Mouse (Mus musculus): ENCODE results near the gene Gm11127.
"Not testable (repeated sequence)": the region's sequence is repeated elsewhere in the genome, so short reads cannot be mapped to it uniquely, and the experiment has no call there.

Gm11127 gene

GRCm38 (mm10) chr17:36031583-36032331 is 26.4 kb downstream of the Gm11127 start:
- peak; percentile 47 to 80 for DNase-seq (ENCODE audit: low spot score in 2 of 2)

GRCm38 (mm10) chr17:36030703-36031582 is 27.2 kb downstream of the Gm11127 start:
- DNase-seq (ENCODE audit: low spot score in 2 of 2), result not testable (repeated sequence)

- DNase-seq (ENCODE audit: low spot score in 2 of 2), result not testable (repeated sequence)
These were observed 28.0 kb downstream of the Gm11127 start for GRCm38 (mm10) chr17:36030046-36030702.

- DNase-seq (ENCODE audit: low spot score in 2 of 2), result no peak
These were observed 29.1 kb downstream of the Gm11127 start for GRCm38 (mm10) chr17:36028879-36029619.

GRCm38 (mm10) chr17:36027663-36028062 is 30.5 kb downstream of the Gm11127 start:
- no peak for DNase-seq (ENCODE audit: low spot score in 2 of 2)

- no peak for DNase-seq (ENCODE audit: low spot score in 2 of 2)
These were observed 32.3 kb downstream of the Gm11127 start for GRCm38 (mm10) chr17:36025901-36026300.

GRCm38 (mm10) chr17:36025197-36025596 is 33.0 kb downstream of the Gm11127 start:
- no peak for DNase-seq (ENCODE audit: low spot score in 2 of 2)

- peak in 1 of 2 experiments; percentile 35 for DNase-seq (ENCODE audit: low spot score in 2 of 2)
These were observed 34.2 kb downstream of the Gm11127 start for GRCm38 (mm10) chr17:36023710-36024654.

- no peak for DNase-seq (ENCODE audit: low spot score in 2 of 2)
These were observed 35.2 kb downstream of the Gm11127 start for GRCm38 (mm10) chr17:36022922-36023321.

- no peak for DNase-seq (ENCODE audit: low spot score in 2 of 2)
These were observed 36.1 kb downstream of the Gm11127 start for GRCm38 (mm10) chr17:36022098-36022497.

GRCm38 (mm10) chr17:36021309-36021708 is 36.9 kb downstream of the Gm11127 start:
- no peak for DNase-seq (ENCODE audit: low spot score in 2 of 2)

GRCm38 (mm10) chr17:36020191-36021073 is 37.7 kb downstream of the Gm11127 start, which contains the start of gene H2-T24:
H2-T24 (minus strand) TSS chr17:36020560.
- DNase-seq (ENCODE audit: low spot score in 2 of 2), result peak in 1 of 2 experiments; percentile 51

- no peak for DNase-seq (ENCODE audit: low spot score in 2 of 2)
These were observed 38.7 kb downstream of the Gm11127 start for GRCm38 (mm10) chr17:36019519-36019918.

- no peak for DNase-seq (ENCODE audit: low spot score in 2 of 2)
These were observed 39.2 kb downstream of the Gm11127 start for GRCm38 (mm10) chr17:36018979-36019378.

GRCm38 (mm10) chr17:36017046-36017445 is 41.1 kb downstream of the Gm11127 start:
- DNase-seq (ENCODE audit: low spot score in 2 of 2), result no peak

GRCm38 (mm10) chr17:36014977-36015376 is 43.2 kb downstream of the Gm11127 start:
- no peak for DNase-seq (ENCODE audit: low spot score in 2 of 2)
